Mouse (Mus musculus) cerebellum, adult 2 months (tissue): ENCODE measurements around the gene Prss41. TPM values are rescaled to one million over a fixed set of nuclear protein-coding genes. Genes with fewer than 3 reads are reported as not detected.

Experiments used
- DNase-seq, 2 experiments: peaks; one replicate each; pipeline ENCODE4 v3.0.0; 2021
- H3K27ac ChIP-seq: fragments of 200-500 bp; 2 replicates; pipeline ENCODE4 v1.5.1; 2012; ENCODE audit warnings: low read length, control low read depth, inconsistent platforms; ENCODE audit not compliant: insufficient read depth
- H3K27me3 ChIP-seq: fragments of 200-500 bp; 2 replicates; pipeline ENCODE4 v1.6.1; 2012; ENCODE audit warnings: inconsistent platforms, mild to moderate bottlenecking, low read length, moderate library complexity; ENCODE audit not compliant: control insufficient read depth, insufficient read depth
- H3K4me1 ChIP-seq: fragments of 200-500 bp; 2 replicates; pipeline ENCODE4 v1.6.1; 2011; ENCODE audit warnings: low read length; ENCODE audit not compliant: control insufficient read depth, insufficient read depth
- H3K4me3 ChIP-seq: fragments of 200-500 bp; replicated peaks from 2 replicates; pipeline ENCODE3; 2011; ENCODE audit warnings: mild to moderate bottlenecking, low read depth, low read length, control low read depth; ENCODE audit not compliant: insufficient read depth
- CTCF ChIP-seq: fragments of 200-500 bp; IDR thresholded peaks from 2 replicates; pipeline ENCODE4 v1.5.1; 2011; ENCODE audit warnings: low read depth, mild to moderate bottlenecking, control low read depth, low read length, moderate library complexity, borderline replicate concordance; ENCODE audit not compliant: insufficient read depth
- POLR2A ChIP-seq: fragments of 200-500 bp; IDR thresholded peaks from 2 replicates; pipeline ENCODE4 v1.6.1; 2011; ENCODE audit warnings: low read length, control low read depth, borderline replicate concordance; ENCODE audit not compliant: insufficient read depth
- WGBS: fragments of 180-500 bp; shearing (Covaris S2); methylation state at CpG from one replicate; pipeline ENCODE4 v1.1.7; 2018; 5-methylcytosine and 5-hydroxymethylcytosine counted together
- polyA plus RNA-seq: library from polyadenylated mRNA; depleted of rRNA; stranded (reverse); fragments of >200 nt; gene quantifications from 2 replicates; pipeline ENCODE4 v1.2.3, GENCODE M21; 2012

Prss41 gene
- polyA plus RNA-seq, 1 experiment, result 1.6 TPM

DNA sequence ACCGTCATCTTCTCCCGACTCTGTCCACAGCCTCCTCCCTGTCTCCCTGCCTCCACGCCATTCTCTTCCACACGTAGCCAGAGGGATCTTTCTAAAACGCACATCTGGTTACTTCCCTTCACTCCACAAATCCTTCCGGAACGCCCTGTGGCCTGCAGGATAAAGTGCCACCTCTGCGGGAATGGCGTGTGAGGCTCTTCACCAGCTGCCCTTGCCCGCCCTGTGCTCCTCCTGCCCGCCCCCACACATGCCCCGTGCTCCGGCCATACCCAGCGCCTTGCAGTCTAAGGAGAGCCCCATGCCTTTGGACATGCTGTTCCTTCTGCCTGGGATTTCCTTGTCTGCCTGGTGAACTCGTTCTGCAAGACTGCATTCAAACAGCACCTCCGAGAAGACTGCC lies 21.0 kb downstream of the Prss41 start:
- Histone ChIP-seq H3K27me3 (no peaks in the 10 kb centered on the region), H3K27ac (no peak overlapping the region), H3K4me1 (no peaks in the 10 kb centered on the region), H3K4me3 (no peak overlapping the region)
- DNase-seq, result no peak
- no peak for TF ChIP-seq POLR2A
- no peak for TF ChIP-seq CTCF
- WGBS, result 69% methylated on average over 16 of the region's 16 CpGs

DNA sequence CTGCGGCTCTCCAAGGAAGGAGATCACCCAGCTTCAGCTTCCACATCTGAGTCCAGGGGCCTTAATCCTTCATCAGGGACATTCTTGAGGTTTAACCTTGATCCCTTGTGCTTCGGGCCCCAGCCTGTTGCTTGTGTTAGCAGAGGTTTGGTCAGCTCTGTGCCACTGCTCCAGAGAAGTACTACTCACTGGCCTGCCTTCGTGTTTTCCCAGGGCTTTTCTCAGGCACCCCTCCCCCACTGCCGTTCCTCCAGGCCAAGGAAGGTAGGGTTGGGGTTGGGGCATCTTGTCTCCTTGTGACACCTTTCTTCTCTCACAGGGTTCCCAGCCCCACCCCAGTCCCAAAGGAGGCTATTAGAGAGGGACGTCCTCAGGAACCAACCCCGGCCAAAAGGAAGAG lies 21.9 kb downstream of the Prss41 start:
- DNase-seq, result no peak
- Histone ChIP-seq H3K4me1 (no peaks in the 10 kb centered on the region), H3K27ac (no peak overlapping the region), H3K27me3 (no peaks in the 10 kb centered on the region), H3K4me3 (no peak overlapping the region)
- no peak for TF ChIP-seq CTCF
- no peak for TF ChIP-seq POLR2A
- 67% methylated on average over 6 of the region's 6 CpGs for WGBS

DNA sequence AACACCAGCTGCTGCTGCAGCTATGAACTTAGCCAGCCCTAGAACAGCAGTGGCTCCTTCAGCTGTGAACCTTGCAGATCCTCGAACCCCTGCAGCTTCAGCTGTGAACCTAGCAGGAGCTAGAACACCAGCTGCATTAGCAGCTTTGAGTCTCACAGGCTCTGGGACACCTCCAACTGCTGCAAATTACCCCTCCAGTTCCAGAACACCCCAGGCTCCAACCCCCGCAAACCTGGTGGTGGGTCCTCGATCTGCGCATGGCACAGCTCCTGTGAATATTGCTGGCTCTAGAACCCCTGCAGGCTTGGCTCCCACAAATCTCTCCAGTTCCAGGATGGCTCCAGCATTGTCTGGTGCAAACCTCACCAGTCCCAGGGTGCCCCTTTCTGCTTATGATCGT lies 23.2 kb downstream of the Prss41 start:
- H3K4me3 ChIP-seq, result no peak overlapping the region
- 71% methylated on average over 5 of the region's 5 CpGs for WGBS
- no peak overlapping the region for H3K27ac ChIP-seq
- H3K4me1 ChIP-seq, result no peaks in the 10 kb centered on the region
- TF ChIP-seq CTCF (no peak), POLR2A (no peak)
- no peak for DNase-seq
- no peaks in the 10 kb centered on the region for H3K27me3 ChIP-seq

DNA sequence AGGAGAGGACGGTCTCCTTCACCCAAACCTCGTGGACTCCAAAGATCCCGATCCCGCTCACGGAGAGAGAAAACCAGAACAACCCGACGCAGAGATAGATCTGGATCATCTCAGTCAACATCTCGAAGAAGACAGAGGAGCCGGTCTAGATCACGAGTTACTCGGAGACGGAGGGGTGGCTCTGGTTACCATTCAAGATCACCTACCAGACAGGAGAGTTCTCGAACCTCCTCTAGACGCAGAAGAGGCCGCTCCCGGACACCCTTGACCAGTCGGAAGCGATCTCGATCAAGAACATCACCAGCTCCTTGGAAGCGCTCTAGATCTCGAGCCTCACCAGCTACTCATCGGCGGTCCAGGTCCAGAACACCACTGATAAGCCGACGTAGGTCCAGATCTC lies 24.7 kb downstream of the Prss41 start:
- H3K4me3 ChIP-seq, result no peak overlapping the region
- DNase-seq, result no peak
- 97% methylated on average over 25 of the region's 25 CpGs for WGBS
- H3K4me1 ChIP-seq, result no peaks in the 10 kb centered on the region
- TF ChIP-seq POLR2A (no peak), CTCF (no peak)
- H3K27ac ChIP-seq, result no peak overlapping the region
- H3K27me3 ChIP-seq, result no peaks in the 10 kb centered on the region

DNA sequence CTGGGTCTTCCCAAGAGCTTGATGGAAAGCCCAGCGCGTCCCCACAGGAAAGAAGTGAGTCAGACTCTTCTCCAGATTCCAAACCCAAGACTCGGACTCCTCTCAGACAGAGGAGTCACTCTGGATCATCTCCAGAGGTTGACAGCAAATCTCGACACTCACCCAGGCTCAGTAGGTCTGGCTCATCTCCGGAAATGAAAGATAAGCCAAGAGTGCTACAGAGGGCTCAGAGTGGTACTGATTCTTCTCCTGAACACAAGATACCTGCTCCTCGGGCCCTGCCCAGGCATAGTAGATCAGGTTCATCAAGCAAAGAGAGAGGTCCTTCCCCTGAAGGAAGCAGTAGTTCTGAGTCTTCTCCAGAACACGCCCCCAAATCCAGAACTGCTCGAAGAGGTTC lies 25.4 kb downstream of the Prss41 start:
- no peaks in the 10 kb centered on the region for H3K4me1 ChIP-seq
- no peak for DNase-seq
- no peaks in the 10 kb centered on the region for H3K27me3 ChIP-seq
- no peak for TF ChIP-seq POLR2A
- no peak for TF ChIP-seq CTCF
- H3K27ac ChIP-seq, result no peak overlapping the region
- no peak overlapping the region for H3K4me3 ChIP-seq
- WGBS, result 97% methylated on average over 8 of the region's 8 CpGs

DNA sequence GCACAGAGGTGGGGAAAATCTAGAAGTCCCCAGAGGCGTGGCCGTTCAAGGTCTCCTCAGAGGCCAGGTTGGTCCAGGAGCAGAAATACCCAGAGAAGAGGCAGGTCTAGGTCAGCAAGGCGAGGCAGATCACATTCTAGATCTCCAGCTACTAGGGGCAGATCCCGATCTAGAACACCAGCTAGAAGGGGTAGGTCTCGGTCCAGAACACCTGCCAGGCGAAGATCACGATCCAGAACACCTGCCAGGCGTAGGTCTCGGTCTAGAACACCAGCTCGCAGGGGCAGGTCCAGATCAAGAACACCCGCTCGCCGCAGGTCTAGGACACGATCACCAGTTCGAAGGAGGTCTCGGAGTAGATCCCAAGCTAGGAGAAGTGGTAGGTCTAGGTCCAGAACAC lies 28.3 kb downstream of the Prss41 start:
- TF ChIP-seq POLR2A (no peak), CTCF (no peak)

DNA sequence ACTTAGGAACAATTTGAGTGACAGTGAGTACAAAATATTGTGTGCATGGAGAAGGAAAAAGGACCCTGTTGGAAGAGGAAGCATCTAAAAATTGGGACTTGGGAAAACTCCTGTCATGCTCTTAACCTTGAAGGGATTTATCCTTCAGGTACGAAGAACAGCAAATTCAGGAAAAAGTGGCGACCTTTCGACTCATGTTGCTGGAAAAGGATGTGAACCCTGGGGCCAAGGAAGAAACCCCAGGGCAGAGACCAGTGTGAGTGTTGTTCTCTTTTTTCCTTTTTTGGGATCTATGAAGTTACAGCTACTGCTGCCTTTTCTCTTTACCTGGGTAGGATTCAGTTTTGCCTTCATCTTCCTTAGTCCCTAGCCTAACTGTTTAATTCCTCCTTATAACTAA lies 36.1 kb downstream of the Prss41 start:
- Histone ChIP-seq H3K27ac (no peak overlapping the region), H3K4me1 (no peaks in the 10 kb centered on the region; the same call in 1 of the 2 replicates), H3K4me3 (no peak overlapping the region), H3K27me3 (no peaks in the 10 kb centered on the region)
- no peak for TF ChIP-seq POLR2A
- WGBS, result 61% methylated on average over 3 of the region's 3 CpGs
- DNase-seq, result no peak

More for the DNA sequence above, 28.3 kb downstream of the Prss41 start:
- 96% methylated on average over 16 of the region's 16 CpGs for WGBS
- H3K27me3 ChIP-seq, result no peaks in the 10 kb centered on the region
- no peak for DNase-seq
- H3K27ac ChIP-seq, result no peak overlapping the region
- H3K4me3 ChIP-seq, result no peak overlapping the region
- no peaks in the 10 kb centered on the region for H3K4me1 ChIP-seq

DNA sequence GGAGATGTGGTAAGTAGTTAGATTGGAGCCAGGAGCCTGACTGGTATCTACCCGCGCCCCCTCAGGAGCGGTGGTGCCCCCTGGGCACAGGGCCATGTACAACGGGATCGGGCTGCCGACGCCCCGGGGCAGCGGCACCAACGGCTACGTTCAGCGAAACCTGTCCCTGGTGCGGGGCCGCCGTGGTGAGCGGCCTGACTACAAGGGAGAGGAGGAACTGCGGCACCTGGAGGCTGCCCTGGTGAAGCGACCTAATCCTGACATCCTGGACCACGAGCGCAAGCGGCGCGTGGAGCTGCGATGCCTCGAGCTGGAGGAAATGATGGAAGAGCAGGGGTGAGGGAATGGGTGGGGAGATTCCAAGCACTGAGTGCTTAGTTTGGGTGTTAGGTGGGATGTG lies 37.1 kb downstream of the Prss41 start:
- TF ChIP-seq POLR2A (no peak), CTCF (peak; percentile 62)
- peak; percentile 66 to 67 for DNase-seq
- Histone ChIP-seq H3K4me3 (peak overlapping the region; percentile 32), H3K4me1 (no peaks in the 10 kb centered on the region; the same call in 1 of the 2 replicates), H3K27me3 (no peaks in the 10 kb centered on the region), H3K27ac (no peak overlapping the region)
- WGBS, result 10% methylated on average over 25 of the region's 25 CpGs
